Mouse (Mus musculus): ENCODE measurements around the gene Cab39l.
"Not testable (repeated sequence)": the region's sequence is repeated elsewhere in the genome, so short reads cannot be mapped to it uniquely, and the experiment has no call there.

The Cab39l gene

GRCm38 (mm10) chr14:59440558-59441471 lies at the start of gene Cab39l, which contains the start of gene Setdb2:
Gene Cab39l (plus strand): TSS chr14:59440972.
Gene Setdb2 (minus strand): TSS chr14:59440884.
- peak; percentile 95 for DNase-seq

- no peak for DNase-seq
These were observed 45.5 kb upstream of the Cab39l start, which contains the start of gene Phf11c for GRCm38 (mm10) chr14:59395281-59395680. Gene Phf11c (minus strand): TSS chr14:59395381.

GRCm38 (mm10) chr14:59396999-59397398 lies 43.8 kb upstream of the Cab39l start:
- no peak for DNase-seq

- not testable (repeated sequence) for DNase-seq
These were observed 25.8 kb upstream of the Cab39l start for GRCm38 (mm10) chr14:59414979-59415378.

GRCm38 (mm10) chr14:59418171-59418570 lies 22.6 kb upstream of the Cab39l start:
- no peak for DNase-seq

- DNase-seq = no peak
These were observed 17.7 kb upstream of the Cab39l start for GRCm38 (mm10) chr14:59422912-59423663.

- DNase-seq = no peak
These were observed 10.2 kb upstream of the Cab39l start for GRCm38 (mm10) chr14:59430556-59430955.

GRCm38 (mm10) chr14:59433902-59434301 lies 6.9 kb upstream of the Cab39l start:
- no peak for DNase-seq

GRCm38 (mm10) chr14:59435206-59435605 lies 5.6 kb upstream of the Cab39l start:
- no peak for DNase-seq

GRCm38 (mm10) chr14:59437398-59437797 lies 3.4 kb upstream of the Cab39l start:
- DNase-seq = no peak

GRCm38 (mm10) chr14:59438505-59438904 lies 2.3 kb upstream of the Cab39l start:
- DNase-seq = no peak

- DNase-seq = no peak
These were observed 733 bp upstream of the Cab39l start for GRCm38 (mm10) chr14:59440039-59440438.

GRCm38 (mm10) chr14:59441472-59441805 lies 667 bp downstream of the Cab39l start:
- DNase-seq = no peak

GRCm38 (mm10) chr14:59445421-59445820 lies 4.6 kb downstream of the Cab39l start:
- no peak for DNase-seq

GRCm38 (mm10) chr14:59447981-59448380 lies 7.2 kb downstream of the Cab39l start:
- DNase-seq = no peak

GRCm38 (mm10) chr14:59466503-59466902 lies 25.7 kb downstream of the Cab39l start:
- DNase-seq = no peak

GRCm38 (mm10) chr14:59467798-59468197 lies 27.0 kb downstream of the Cab39l start:
- no peak for DNase-seq

GRCm38 (mm10) chr14:59470781-59471180 lies 30.0 kb downstream of the Cab39l start:
- DNase-seq = no peak

GRCm38 (mm10) chr14:59478699-59479098 lies 37.9 kb downstream of the Cab39l start:
- peak; percentile 39 for DNase-seq

GRCm38 (mm10) chr14:59485247-59485810 lies 44.6 kb downstream of the Cab39l start:
- no peak for DNase-seq

- no peak for DNase-seq
These were observed 51.6 kb downstream of the Cab39l start for GRCm38 (mm10) chr14:59492376-59492775.

- DNase-seq = no peak
These were observed 57.2 kb downstream of the Cab39l start for GRCm38 (mm10) chr14:59497928-59498327.

GRCm38 (mm10) chr14:59504831-59505230 lies 64.1 kb downstream of the Cab39l start:
- no peak for DNase-seq

Measured in layer of hippocampus, adult 9-11 months (tissue).